Mouse (Mus musculus) skeletal muscle tissue, adult 2 months (tissue): ENCODE data around the gene Fmod.

Source experiments
- DNase-seq: peaks from one replicate; pipeline ENCODE4 v3.0.0-alpha.2; 2012; ENCODE audit warnings: low read depth, low spot score

Gene Fmod

DNA sequence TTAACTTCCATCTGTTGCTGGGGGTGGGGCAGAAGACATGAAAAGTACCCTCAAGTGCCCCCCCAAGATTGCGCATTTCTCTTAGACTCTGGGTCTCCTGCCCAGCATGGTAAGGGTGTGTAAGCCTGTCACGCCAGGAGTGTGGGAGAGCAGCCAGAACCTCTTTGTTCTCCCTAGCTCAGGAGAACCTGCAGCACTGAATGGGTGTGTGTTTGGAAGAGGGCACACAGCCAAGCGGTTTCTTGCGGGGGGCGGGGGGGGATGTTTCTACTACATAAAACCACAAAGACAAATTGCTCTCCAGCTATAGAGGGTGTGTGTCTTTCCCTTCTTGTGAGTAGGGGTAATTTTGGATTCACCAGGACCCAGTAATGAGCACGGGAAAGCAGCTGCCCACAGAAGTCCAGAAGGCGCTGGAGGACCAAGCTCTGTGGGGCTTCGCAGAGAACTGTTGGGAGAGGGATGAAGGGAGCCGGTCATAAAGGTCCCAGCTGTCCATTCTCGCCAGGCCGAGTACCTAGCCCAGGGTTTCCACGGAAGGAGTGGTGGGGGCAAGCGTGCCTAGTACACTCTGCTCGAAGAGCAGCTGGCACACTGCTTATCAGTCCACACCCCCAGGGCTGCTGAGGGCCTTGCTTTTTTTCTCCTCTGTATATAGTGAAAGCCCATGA, 59.3 kb downstream of the Fmod start:
- DNase-seq = no peak

DNA sequence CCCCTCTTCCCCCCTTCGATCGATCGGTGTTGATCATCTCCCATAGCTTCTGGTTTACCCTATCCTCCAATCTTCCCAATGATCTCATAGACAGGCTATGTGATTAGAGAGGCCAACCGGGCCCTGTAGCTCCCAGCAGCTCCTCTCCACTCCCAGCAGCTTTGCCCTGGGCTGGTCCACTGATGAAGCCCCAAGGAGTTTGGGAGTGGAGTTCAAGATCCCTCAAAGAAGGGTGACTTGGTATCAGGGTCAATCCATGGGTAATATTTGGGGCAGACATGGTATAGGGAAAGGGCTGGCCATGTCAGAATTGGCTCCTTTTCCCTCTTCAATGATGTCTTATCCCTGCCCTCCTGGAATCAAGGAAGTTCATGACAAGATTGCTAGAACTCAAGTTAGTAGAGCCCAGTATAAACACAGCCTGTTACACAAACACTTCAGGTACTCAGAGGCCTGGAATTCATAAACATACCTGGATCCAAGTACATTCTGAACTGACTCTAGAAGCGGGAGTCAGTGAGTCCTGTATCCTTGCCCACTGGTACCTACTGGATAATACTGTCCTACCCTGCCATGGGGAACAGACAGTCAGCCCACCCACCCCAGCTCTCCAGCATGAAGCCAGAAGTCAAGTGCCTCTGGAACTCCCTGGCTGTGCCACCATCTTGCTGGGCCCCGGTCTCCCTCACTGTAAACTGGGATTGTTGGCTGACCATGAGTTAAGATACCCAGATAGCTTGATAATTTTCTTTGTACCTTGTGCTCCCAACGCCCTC, 60.2 kb downstream of the Fmod start:
- no peak for DNase-seq
